Mouse (Mus musculus): ENCODE measurements around the gene Iqcc.

DNA sequence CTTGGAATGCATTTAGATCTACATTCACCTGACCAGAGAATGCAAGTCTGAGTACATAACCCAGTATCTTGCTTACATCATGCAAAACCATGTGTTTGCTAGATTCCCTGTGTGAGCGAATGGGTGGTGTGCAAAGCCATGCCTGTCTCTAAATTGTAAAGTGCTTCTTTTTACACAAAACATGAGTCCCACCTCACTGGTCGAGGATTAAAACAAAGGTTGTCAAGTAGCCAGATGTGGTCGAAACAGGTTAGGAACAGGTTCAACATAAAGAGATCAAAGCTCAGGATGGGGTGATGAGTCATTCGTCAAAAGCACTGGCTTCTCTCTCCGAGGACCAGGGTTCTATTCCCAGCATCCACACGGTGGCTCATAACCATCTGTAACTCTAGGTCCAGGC is 53.8 kb downstream of the Iqcc start:
- TF ChIP-seq CTCF (IDR thresholded peaks at IDR 0.05; ENCODE audit: low read depth), result no peak
- TF ChIP-seq EP300 (optimal IDR thresholded peaks at IDR 0.05), result no peak
